Mouse (Mus musculus): ENCODE measurements around the gene Rps7. TPM values are rescaled to one million over a fixed set of nuclear protein-coding genes. Genes with fewer than 3 reads are reported as not detected.

Rps7 gene
- total and polyA plus RNA-seq, 2 experiments, result 137 to 441 TPM

DNA sequence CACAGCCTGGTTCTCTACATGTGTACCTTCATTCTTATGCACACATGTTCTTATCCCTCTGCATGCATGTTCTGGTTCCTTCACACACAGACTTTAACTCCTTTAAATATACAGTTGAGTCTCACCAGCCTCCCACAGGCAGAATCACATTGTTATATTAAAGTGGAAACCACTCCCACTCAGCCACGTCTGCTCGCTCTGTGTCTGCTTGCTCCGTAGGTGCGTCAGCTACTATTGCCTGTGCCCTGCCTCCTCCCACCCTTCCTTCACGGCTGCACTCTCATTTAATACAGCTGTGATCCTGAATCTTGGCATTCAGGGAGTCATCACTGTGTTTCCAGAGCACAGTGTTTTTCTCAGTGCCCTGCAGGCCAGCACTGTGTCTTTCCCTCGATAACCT is 23.4 kb downstream of the Rps7 start:
- Histone ChIP-seq H3K27me3 (ENCODE audit: control insufficient read depth, insufficient read depth, low read length) (no peaks in the 10 kb centered on the region), H3K4me3 (ENCODE audit: insufficient read depth, low read depth, low read length) (no peak overlapping the region), H3K4me1 (ENCODE audit: control insufficient read depth, insufficient read depth, low read length) (no peaks in the 10 kb centered on the region), H3K27ac (replicated peaks; ENCODE audit: insufficient read depth, low read depth, low read length) (no peak overlapping the region), H3K9ac (ENCODE audit: low read depth, low read length) (no peak overlapping the region), H3K36me3 (ENCODE audit: control insufficient read depth, insufficient read depth, low read length) (no peaks in the 10 kb centered on the region), H3K79me2 (ENCODE audit: control insufficient read depth, insufficient read depth, low read length) (no peaks in the 10 kb centered on the region)
- no peak for TF ChIP-seq CTCF (IDR thresholded peaks at IDR 0.05; ENCODE audit: low read depth, low read length)
- 87% methylated on average over 6 of the region's 6 CpGs for WGBS
- DNase-seq (ENCODE audit: extremely low read depth, low read depth, low spot score), result no peak

DNA sequence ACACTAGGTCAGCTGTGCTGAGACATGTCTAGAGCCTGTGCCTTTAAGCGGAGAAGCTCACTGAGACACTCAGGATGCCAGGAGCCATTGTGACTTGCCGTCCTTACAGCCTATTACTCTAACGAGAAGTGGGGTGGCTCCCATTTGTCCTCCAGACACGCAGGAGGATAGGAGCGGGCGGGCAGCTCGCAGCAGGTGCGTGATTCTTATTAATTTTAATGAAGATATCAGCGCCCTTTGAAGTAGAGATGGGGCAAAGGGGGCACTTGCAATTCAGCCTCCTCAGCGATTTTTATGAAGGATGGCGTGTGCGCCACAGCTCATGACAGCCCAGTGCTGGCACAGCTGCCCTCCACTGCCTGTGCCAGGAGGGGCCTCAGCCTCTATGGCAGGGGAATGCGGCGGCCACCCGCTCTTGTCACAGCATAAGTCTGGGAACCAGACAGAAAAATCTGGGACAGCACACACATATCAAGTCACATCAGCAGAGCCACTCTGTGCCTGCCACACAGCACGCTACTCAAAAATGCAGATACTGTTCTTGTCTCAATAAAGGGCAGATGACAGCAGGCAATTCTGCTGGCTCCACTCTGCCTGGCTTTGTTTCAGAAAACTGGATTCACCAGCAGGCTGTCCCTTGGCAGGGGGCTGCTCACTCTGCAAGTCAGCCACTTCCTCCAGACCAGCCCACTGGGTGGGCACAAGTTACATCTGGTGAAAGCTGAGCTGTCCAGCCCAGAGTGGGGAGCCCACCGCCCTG is 28.0 kb downstream of the Rps7 start:
- 76% methylated on average over 17 of the region's 17 CpGs for WGBS
- Histone ChIP-seq H3K27ac (replicated peaks; ENCODE audit: insufficient read depth, low read depth, low read length) (no peak overlapping the region), H3K79me2 (ENCODE audit: control insufficient read depth, insufficient read depth, low read length) (no peaks in the 10 kb centered on the region), H3K4me3 (ENCODE audit: insufficient read depth, low read depth, low read length) (no peak overlapping the region), H3K9ac (ENCODE audit: low read depth, low read length) (no peak overlapping the region), H3K36me3 (ENCODE audit: control insufficient read depth, insufficient read depth, low read length) (no peaks in the 10 kb centered on the region), H3K4me1 (ENCODE audit: control insufficient read depth, insufficient read depth, low read length) (no peaks in the 10 kb centered on the region), H3K27me3 (ENCODE audit: control insufficient read depth, insufficient read depth, low read length) (no peaks in the 10 kb centered on the region)
- TF ChIP-seq POLR2A (IDR thresholded peaks at IDR 0.05; ENCODE audit: extremely low read depth, insufficient read depth, low read length) (no peak), CTCF (IDR thresholded peaks at IDR 0.05; ENCODE audit: low read depth, low read length) (no peak)
- DNase-seq (ENCODE audit: extremely low read depth, low read depth, low spot score), result no peak

- Histone ChIP-seq H3K27ac (replicated peaks; ENCODE audit: insufficient read depth, low read depth, low read length) (no peak overlapping the region), H3K27me3 (ENCODE audit: control insufficient read depth, insufficient read depth, low read length) (no peaks in the 10 kb centered on the region), H3K4me3 (ENCODE audit: insufficient read depth, low read depth, low read length) (no peak overlapping the region), H3K4me1 (ENCODE audit: control insufficient read depth, insufficient read depth, low read length) (no peaks in the 10 kb centered on the region), H3K9ac (ENCODE audit: low read depth, low read length) (no peak overlapping the region), H3K36me3 (ENCODE audit: control insufficient read depth, insufficient read depth, low read length) (no peaks in the 10 kb centered on the region), H3K79me2 (ENCODE audit: control insufficient read depth, insufficient read depth, low read length) (no peaks in the 10 kb centered on the region)
- 83% methylated on average over 1 of the region's 1 CpGs for WGBS
- TF ChIP-seq POLR2A (IDR thresholded peaks at IDR 0.05; ENCODE audit: extremely low read depth, insufficient read depth, low read length), result no peak
- no peak for DNase-seq (ENCODE audit: extremely low read depth, low read depth, low spot score)
Observed at GRCm38 (mm10) chr12:28603494-28603893, 32.3 kb downstream of the Rps7 start.

- no peak for TF ChIP-seq CTCF (IDR thresholded peaks at IDR 0.05; ENCODE audit: low read depth, low read length)
- no peak for TF ChIP-seq POLR2A (IDR thresholded peaks at IDR 0.05; ENCODE audit: extremely low read depth, insufficient read depth, low read length)
- no peaks in the 10 kb centered on the region for H3K4me1 ChIP-seq (ENCODE audit: control insufficient read depth, insufficient read depth, low read length)
- H3K36me3 ChIP-seq (ENCODE audit: control insufficient read depth, insufficient read depth, low read length), result no peaks in the 10 kb centered on the region
- H3K27me3 ChIP-seq (ENCODE audit: control insufficient read depth, insufficient read depth, low read length), result no peaks in the 10 kb centered on the region
- WGBS, result 33% methylated on average over 4 of the region's 4 CpGs
- no peak overlapping the region for H3K27ac ChIP-seq (replicated peaks; ENCODE audit: insufficient read depth, low read depth, low read length)
- H3K79me2 ChIP-seq (ENCODE audit: control insufficient read depth, insufficient read depth, low read length), result no peaks in the 10 kb centered on the region
- no peak for DNase-seq (ENCODE audit: extremely low read depth, low read depth, low spot score)
- H3K9ac ChIP-seq (ENCODE audit: low read depth, low read length), result no peak overlapping the region
- H3K4me3 ChIP-seq (ENCODE audit: insufficient read depth, low read depth, low read length), result no peak overlapping the region
Observed at GRCm38 (mm10) chr12:28602259-28602658, 33.5 kb downstream of the Rps7 start.

- Histone ChIP-seq H3K4me1 (ENCODE audit: control insufficient read depth, insufficient read depth, low read length) (no peaks in the 10 kb centered on the region), H3K9ac (ENCODE audit: low read depth, low read length) (no peak overlapping the region), H3K4me3 (ENCODE audit: insufficient read depth, low read depth, low read length) (no peak overlapping the region), H3K27ac (replicated peaks; ENCODE audit: insufficient read depth, low read depth, low read length) (no peak overlapping the region), H3K36me3 (ENCODE audit: control insufficient read depth, insufficient read depth, low read length) (no peaks in the 10 kb centered on the region), H3K27me3 (ENCODE audit: control insufficient read depth, insufficient read depth, low read length) (no peaks in the 10 kb centered on the region), H3K79me2 (ENCODE audit: control insufficient read depth, insufficient read depth, low read length) (no peaks in the 10 kb centered on the region)
- 77% methylated on average over 2 of the region's 2 CpGs for WGBS
- no peak for DNase-seq (ENCODE audit: extremely low read depth, low read depth, low spot score)
- no peak for TF ChIP-seq POLR2A (IDR thresholded peaks at IDR 0.05; ENCODE audit: extremely low read depth, insufficient read depth, low read length)
- no peak for TF ChIP-seq CTCF (IDR thresholded peaks at IDR 0.05; ENCODE audit: low read depth, low read length)
Observed at GRCm38 (mm10) chr12:28598526-28598991, 37.2 kb downstream of the Rps7 start.

DNA sequence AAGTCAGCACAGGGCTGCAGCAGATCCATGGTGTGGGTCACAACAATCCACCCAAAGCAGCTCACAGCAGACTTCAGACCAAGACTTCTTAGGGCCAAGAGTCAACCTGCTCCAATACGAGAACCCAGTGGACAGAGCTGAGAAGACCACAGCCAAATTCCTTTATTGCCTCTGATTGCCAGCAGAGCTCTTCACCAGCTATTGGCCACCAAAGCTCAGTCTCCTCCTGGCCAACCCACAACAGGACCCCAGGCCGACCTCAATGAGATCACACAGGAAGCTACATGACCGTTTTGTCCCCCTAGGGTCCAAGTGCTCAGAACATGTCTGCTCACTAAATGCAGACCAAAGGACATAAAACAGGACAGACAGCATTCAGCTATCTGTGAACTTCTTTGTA is 37.6 kb downstream of the Rps7 start:
- Histone ChIP-seq H3K36me3 (ENCODE audit: control insufficient read depth, insufficient read depth, low read length) (no peaks in the 10 kb centered on the region), H3K4me1 (ENCODE audit: control insufficient read depth, insufficient read depth, low read length) (no peaks in the 10 kb centered on the region), H3K79me2 (ENCODE audit: control insufficient read depth, insufficient read depth, low read length) (no peaks in the 10 kb centered on the region), H3K27ac (replicated peaks; ENCODE audit: insufficient read depth, low read depth, low read length) (no peak overlapping the region), H3K27me3 (ENCODE audit: control insufficient read depth, insufficient read depth, low read length) (no peaks in the 10 kb centered on the region), H3K4me3 (ENCODE audit: insufficient read depth, low read depth, low read length) (no peak overlapping the region), H3K9ac (ENCODE audit: low read depth, low read length) (no peak overlapping the region)
- TF ChIP-seq POLR2A (IDR thresholded peaks at IDR 0.05; ENCODE audit: extremely low read depth, insufficient read depth, low read length) (no peak), CTCF (IDR thresholded peaks at IDR 0.05; ENCODE audit: low read depth, low read length) (no peak)
- DNase-seq (ENCODE audit: extremely low read depth, low read depth, low spot score), result no peak
- 67% methylated on average over 3 of the region's 3 CpGs for WGBS

All from liver, adult 2 months (tissue).